Mouse (Mus musculus) megakaryocyte, embryonic 14.5 days (primary cell): Measurements from ENCODE around the gene Arrdc3.

ENCODE experiments used
- FLI1 ChIP-seq: IDR thresholded peaks from 2 replicates; pipeline ENCODE4 v1.6.1; 2012; ENCODE audit warnings: low read length, inconsistent platforms, mixed read lengths
- GATA1 ChIP-seq: IDR thresholded peaks from 3 replicates; pipeline ENCODE4 v1.6.1; 2012; ENCODE audit warnings: mixed read lengths, low read length, inconsistent platforms, borderline replicate concordance

GRCm38 (mm10) chr13:80887842-80888241, 4.7 kb downstream of the Arrdc3 start:
- TF ChIP-seq GATA1 (no peak), FLI1 (no peak)
